ENCODE assay signal across 18 mouse cellular contexts in the genomic region with DNA sequence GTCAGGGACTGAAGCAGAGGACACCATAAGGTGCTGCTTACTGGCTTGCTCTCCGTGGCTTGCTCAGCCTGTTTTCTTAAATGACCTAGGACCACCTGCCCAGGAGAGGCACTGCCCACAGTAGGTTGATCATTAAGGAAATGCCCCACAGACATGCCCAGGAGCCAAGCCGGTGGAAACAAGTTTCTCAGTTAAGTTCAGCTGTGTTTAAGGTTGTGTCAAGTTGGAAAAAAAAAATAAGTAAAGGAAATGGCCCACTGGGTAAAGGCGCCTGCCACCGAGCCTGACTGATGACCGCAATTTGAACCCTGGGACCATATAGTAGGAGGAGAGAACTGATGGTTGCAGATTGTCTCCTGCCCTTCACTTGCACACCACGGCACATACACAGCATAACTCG.
"Had no signal": no experiment of that assay in that cellular context is flagged by ENCODE, and none has a peak within 500 bp of the region (broad histone marks: within the 10 kb centered on the region; RNA-seq: fewer than 3 reads in every experiment).

No protein-coding gene starts in this region.

- H3K9ac ChIP-seq: lung, embryonic 14.5 days; midbrain, embryonic 12.5 days; neural tube, embryonic 13.5 days; neural tube, embryonic 15.5 days had no signal

- H3K9me3 ChIP-seq: midbrain, embryonic 10.5 days; midbrain, embryonic 12.5 days; neural tube, embryonic 13.5 days; neural tube, embryonic 15.5 days had no signal

- ATAC-seq: midbrain, embryonic 16.5 days had no signal

- H3K4me3 ChIP-seq: midbrain, embryonic 10.5 days; midbrain, embryonic 12.5 days; myocyte; neural tube, embryonic 13.5 days; neural tube, embryonic 15.5 days had no signal

- H3K27me3 ChIP-seq: neural tube, embryonic 13.5 days; neural tube, embryonic 15.5 days had no signal

- H3K27ac ChIP-seq: midbrain, embryonic 10.5 days; midbrain, embryonic 12.5 days; neural tube, embryonic 13.5 days; neural tube, embryonic 15.5 days had no signal

- H3K36me3 ChIP-seq: midbrain, embryonic 10.5 days; midbrain, embryonic 12.5 days; neural tube, embryonic 13.5 days; neural tube, embryonic 15.5 days had no signal

- H3K4me2 ChIP-seq: lung, embryonic 14.5 days; midbrain, embryonic 12.5 days; neural tube, embryonic 13.5 days; neural tube, embryonic 15.5 days had no signal

- DNase-seq: lung, embryonic 14.5 days; lung, postnatal 10 days; lung, postnatal 4 days; midbrain, embryonic 14.5 days; retina, postnatal 1 day; right cerebral cortex, adult 18-20 months; right cerebral cortex, postnatal 25 days; right cerebral cortex, postnatal 4 days; spleen, adult 18-20 months; thymus, adult 18-20 months; thymus, postnatal 14 days; thymus, postnatal 36 days had no signal
